ENCODE assay signal across 9 mouse cellular contexts in the genomic region with DNA sequence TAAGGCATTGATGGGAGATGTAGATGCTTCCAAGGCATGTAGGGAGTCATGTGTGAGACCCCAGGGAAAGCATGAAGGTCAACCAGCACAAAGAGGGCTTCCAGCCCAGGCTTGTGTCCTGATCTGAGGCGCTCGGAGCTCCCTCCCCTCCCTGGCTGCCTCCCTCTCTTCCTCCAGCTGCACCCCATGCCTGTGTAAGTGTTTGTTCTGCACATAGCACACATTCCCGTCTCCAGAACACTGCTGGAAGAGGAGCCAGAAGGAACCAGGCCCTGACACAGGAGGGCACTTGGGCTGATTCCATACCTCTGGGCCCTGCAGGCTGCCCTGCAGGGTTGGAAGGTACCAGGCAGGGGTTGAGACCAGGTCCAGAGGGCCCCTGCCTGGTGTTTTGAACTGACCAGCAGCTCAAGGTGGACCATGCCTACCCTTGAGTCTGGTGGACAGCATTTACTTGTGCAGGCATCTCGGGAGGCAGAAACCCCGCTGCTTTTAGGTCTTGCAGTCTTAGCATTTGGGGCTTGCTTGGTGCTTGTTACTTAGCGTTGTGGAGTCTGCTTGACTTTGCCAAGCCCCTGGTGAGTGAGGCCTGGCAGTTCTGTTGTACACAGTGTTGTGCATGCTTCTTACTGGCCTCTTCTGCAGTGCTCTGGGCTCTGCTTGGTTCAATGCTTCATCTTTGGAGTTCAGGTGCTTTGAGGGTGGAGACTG. TPM values are rescaled to one million over a fixed set of nuclear protein-coding genes. Genes with fewer than 3 reads are reported as not detected.
DNase-seq lines count a peak whose midpoint lies in the region; TF ChIP-seq lines count a peak whose summit lies in the region.
"Had no signal": no experiment of that assay in that cellular context is flagged by ENCODE, and none has a peak within 500 bp of the region (broad histone marks: within the 10 kb centered on the region; RNA-seq: fewer than 3 reads in every experiment).

No protein-coding gene starts in this region.

- no peak for TF ChIP-seq POLR2A in cerebellum, adult 2 months (IDR thresholded peaks at IDR 0.05; ENCODE audit: borderline replicate concordance, insufficient read depth, low read length)
- no peak for TF ChIP-seq POLR2A in small intestine, adult 2 months (IDR thresholded peaks at IDR 0.05; ENCODE audit: low read depth, low read length)

- H3K27me3 ChIP-seq in cerebellum, adult 2 months (ENCODE audit: control insufficient read depth, insufficient read depth, low read length): no peaks in the 10 kb centered on the region
- no peaks in the 10 kb centered on the region for H3K27me3 ChIP-seq in small intestine, adult 2 months (ENCODE audit: control insufficient read depth, insufficient read depth, low read length)

- H3K4me1 ChIP-seq in cerebellum, adult 2 months (ENCODE audit: control insufficient read depth, insufficient read depth, low read length): peaks cover 19% of the 10 kb centered on the region
- peaks cover 2% of the 10 kb centered on the region; the same call in 1 of the 2 replicates for H3K4me1 ChIP-seq in small intestine, adult 2 months (ENCODE audit: control insufficient read depth, insufficient read depth, insufficient read length, low read length)

- no peak overlapping the region for H3K4me3 ChIP-seq in cerebellum, adult 2 months (replicated peaks; ENCODE audit: insufficient read depth, low read depth, low read length)
- no peak overlapping the region for H3K4me3 ChIP-seq in layer of hippocampus, adult 2 months
- no peak overlapping the region for H3K4me3 ChIP-seq in small intestine, adult 2 months (ENCODE audit: low read depth, low read length)
- H3K4me3 ChIP-seq: megakaryocyte, embryonic 14.5 days had no signal

- H3K36me3 ChIP-seq in small intestine, adult 2 months (ENCODE audit: control insufficient read depth, insufficient read depth, low read length): no peaks in the 10 kb centered on the region

- 58% methylated on average over 6 of the region's 6 CpGs for WGBS in cerebellum, adult 2 months
- WGBS in small intestine, adult 2 months: 60% methylated on average over 6 of the region's 6 CpGs

- TF ChIP-seq CTCF in cerebellum, adult 2 months (IDR thresholded peaks at IDR 0.05; ENCODE audit: borderline replicate concordance, insufficient read depth, low read depth, low read length): no peak
- TF ChIP-seq CTCF in layer of hippocampus, adult 2 months (conservative IDR thresholded peaks at IDR 0.05): no peak
- TF ChIP-seq CTCF in small intestine, adult 2 months (IDR thresholded peaks at IDR 0.05; ENCODE audit: extremely low read depth, insufficient read length, insufficient replicate concordance, low read depth, low read length): no peak

- no peak for DNase-seq in cerebellum, adult 2 months
- DNase-seq in cerebellum, adult 11-12 months: no peak
- no peak for DNase-seq in layer of hippocampus, adult 2 months (ENCODE audit: low spot score in 2 of 2)
- DNase-seq in layer of hippocampus, adult 8-10 months (ENCODE audit: low spot score in 2 of 2): no peak
- DNase-seq in kidney, postnatal 4 days: peak; percentile 36 to 62
- DNase-seq in c-Kit-positive CD71-positive TER-119-positive erythroid progenitor cells, embryonic 14.5 days (ENCODE audit: low spot score): no peak
- DNase-seq in frontal cortex, postnatal 10 days (ENCODE audit: low spot score in 2 of 2): no peak

- 0 out of 2 replicates have a peak overlapping the region, but pooled peaks have one; percentile 7 for H3K27ac ChIP-seq in cerebellum, adult 2 months (ENCODE audit: insufficient read depth, low read length)
- peak overlapping the region; percentile 65; the same call in 1 of the 2 replicates for H3K27ac ChIP-seq in layer of hippocampus, adult 2 months
- peak overlapping the region; percentile 43 for H3K27ac ChIP-seq in small intestine, adult 2 months (ENCODE audit: insufficient read depth, low read depth, low read length)

RNA-seq across cellular contexts. Expression of gene Adcy5, which starts 45.2 kb away (rescaled TPM):
- 36.0 and 37.7 TPM in 2 replicates for polyA plus RNA-seq in cerebellum, adult 2 months (2012; rRNA removed)
- total RNA-seq in layer of hippocampus, adult 2 months (2021): 10 to 100 TPM; 74.3 to 76.8 TPM
- 10 to 100 TPM; 71.1 to 81.2 (median 79.8) TPM for total RNA-seq in layer of hippocampus, adult 8-10 months (2022)
- polyA plus RNA-seq in small intestine, adult 2 months (2012; rRNA removed): 12.3 and 13.0 TPM in 2 replicates

Comparison
In these comparisons a context has a peak if more than half of its experiments do, and no peak if none do; other contexts are left out.
1. DNase-seq: peak in kidney, postnatal 4 days (2 of 2); none in cerebellum, adult 2 months (0 of 2), cerebellum, adult 11-12 months (single experiment), layer of hippocampus, adult 2 months (0 of 2), layer of hippocampus, adult 8-10 months (0 of 2), c-Kit-positive CD71-positive TER-119-positive erythroid progenitor cells, embryonic 14.5 days (single experiment) and frontal cortex, postnatal 10 days (0 of 2).
2. H3K27ac ChIP-seq: peak in every context shown above with its lines; median percentile 65 in layer of hippocampus, adult 2 months; 43 in small intestine, adult 2 months; 7 in cerebellum, adult 2 months.